Comparison of ENCODE assay signal across 16 mouse cellular contexts in genomic region chr1:131761079-131761831, GRCm38 (mm10). TPM values are rescaled to one million over a fixed set of nuclear protein-coding genes. Genes with fewer than 3 reads are reported as not detected.
DNase-seq lines count a peak whose midpoint lies in the region; ATAC-seq and TF ChIP-seq lines count a peak whose summit lies in the region.
"Had no signal": no experiment of that assay in that cellular context is flagged by ENCODE, and none has a peak within 500 bp of the region (broad histone marks: within the 10 kb centered on the region; RNA-seq: fewer than 3 reads in every experiment).

No protein-coding gene starts in this region.

- H3K4me1 ChIP-seq in intestine, embryonic 14.5 days (replicated peaks; ENCODE audit: control insufficient read depth, insufficient read depth, low read length) = no peaks in the 10 kb centered on the region
- no peaks in the 10 kb centered on the region for H3K4me1 ChIP-seq in intestine, postnatal 0 days (replicated peaks; ENCODE audit: control insufficient read depth, insufficient read depth, low read length)
- H3K4me1 ChIP-seq: intestine, embryonic 15.5 days; neural tube, embryonic 13.5 days had no signal

- H3K36me3 ChIP-seq in intestine, embryonic 14.5 days (ENCODE audit: control insufficient read depth, insufficient read depth, low read length) = no peaks in the 10 kb centered on the region
- H3K36me3 ChIP-seq in intestine, postnatal 0 days (ENCODE audit: control insufficient read depth, insufficient read depth) = no peaks in the 10 kb centered on the region
- no peaks in the 10 kb centered on the region for H3K36me3 ChIP-seq in macrophage (ENCODE audit: inconsistent target)
- H3K36me3 ChIP-seq: intestine, embryonic 15.5 days; neural tube, embryonic 13.5 days had no signal

- H3K27me3 ChIP-seq in intestine, embryonic 14.5 days (replicated peaks; ENCODE audit: control insufficient read depth, insufficient read depth, low read length) = no peaks in the 10 kb centered on the region
- H3K27me3 ChIP-seq in intestine, postnatal 0 days (replicated peaks; ENCODE audit: control insufficient read depth, insufficient read depth, low read length) = no peaks in the 10 kb centered on the region
- H3K27me3 ChIP-seq: intestine, embryonic 15.5 days; neural tube, embryonic 13.5 days had no signal

- WGBS in intestine, embryonic 14.5 days = 77% methylated on average over 13 of the region's 13 CpGs
- WGBS in intestine, postnatal 0 days = 79% methylated on average over 13 of the region's 13 CpGs
- WGBS in macrophage (ENCODE audit: missing documents) = 46% methylated on average over 13 of the region's 13 CpGs

- H3K79me2 ChIP-seq in macrophage (ENCODE audit: inconsistent target) = no peaks in the 10 kb centered on the region

- DNase-seq in intestine, embryonic 14.5 days (ENCODE audit: low spot score) = peak; percentile 40
- peak; percentile 53 for DNase-seq in A20 (ENCODE audit: low read depth, low spot score)
- DNase-seq in cerebellum, adult 9-11 months = no peak
- DNase-seq: cerebellum, adult 11 months; gastrocnemius, postnatal 25 days; right cerebral cortex, postnatal 25 days had no signal

- no peak overlapping the region for H3K27ac ChIP-seq in intestine, embryonic 14.5 days (ENCODE audit: low read depth)
- no peak overlapping the region for H3K27ac ChIP-seq in intestine, postnatal 0 days (ENCODE audit: low read depth, low read length)
- peak overlapping the region; percentile 32; the same call in 1 of the 2 replicates for H3K27ac ChIP-seq in macrophage
- H3K27ac ChIP-seq: intestine, embryonic 15.5 days; layer of hippocampus, adult 2 months; neural tube, embryonic 13.5 days had no signal

- H3K9ac ChIP-seq in intestine, embryonic 14.5 days (ENCODE audit: low read length) = no peak overlapping the region
- H3K9ac ChIP-seq in intestine, postnatal 0 days (ENCODE audit: low read depth, low read length) = no peak overlapping the region
- H3K9ac ChIP-seq: intestine, embryonic 15.5 days; neural tube, embryonic 13.5 days had no signal

- no peak overlapping the region for H3K4me2 ChIP-seq in intestine, embryonic 14.5 days (ENCODE audit: low read length)
- no peak overlapping the region for H3K4me2 ChIP-seq in intestine, postnatal 0 days (replicated peaks; ENCODE audit: low read depth)
- H3K4me2 ChIP-seq: intestine, embryonic 15.5 days; neural tube, embryonic 13.5 days had no signal

- TF ChIP-seq CTCF in intestine, postnatal 0 days (IDR thresholded peaks at IDR 0.05; ENCODE audit: low read depth) = no peak

- no peaks in the 10 kb centered on the region for H3K9me3 ChIP-seq in intestine, embryonic 14.5 days (ENCODE audit: control insufficient read depth, low read length)
- no peaks in the 10 kb centered on the region for H3K9me3 ChIP-seq in intestine, postnatal 0 days (ENCODE audit: control insufficient read depth)
- H3K9me3 ChIP-seq: intestine, embryonic 15.5 days; neural tube, embryonic 13.5 days had no signal

- ATAC-seq in intestine, embryonic 14.5 days (replicated peaks; ENCODE audit: low FRiP score, low TSS enrichment, low read depth) = no peak
- ATAC-seq in intestine, postnatal 0 days = no peak
- ATAC-seq in common myeloid progenitor, adult 5-6 weeks (replicated peaks; ENCODE audit: low read depth, poor library complexity, severe bottlenecking) = peak; percentile 36
- ATAC-seq in megakaryocyte-erythroid progenitor cell, adult 5-6 weeks (replicated peaks; ENCODE audit: low FRiP score, low TSS enrichment, poor library complexity, severe bottlenecking) = no peak
- ATAC-seq: intestine, embryonic 15.5 days had no signal

- no peak overlapping the region for H3K4me3 ChIP-seq in intestine, embryonic 14.5 days (ENCODE audit: low read depth, low read length)
- H3K4me3 ChIP-seq in intestine, postnatal 0 days (ENCODE audit: low read depth, low read length) = no peak overlapping the region
- H3K4me3 ChIP-seq in macrophage (ENCODE audit: inconsistent target) = no peak overlapping the region
- H3K4me3 ChIP-seq: intestine, embryonic 15.5 days; layer of hippocampus, adult 2 months; neural tube, embryonic 13.5 days had no signal

RNA-seq across cellular contexts. Expression of gene Slc26a9, which starts 17.4 kb away (rescaled TPM):
- 0.51 and 0.52 TPM in 2 replicates for polyA plus RNA-seq in intestine, embryonic 14.5 days (2014; fragmentation: Nextera tagmentation; extraction: Ambion mirVana)
- 0.03 and 0.67 TPM in 2 replicates for polyA plus RNA-seq in intestine, postnatal 0 days (2015; fragmentation: Nextera tagmentation; extraction: Ambion mirVana)
- not detected in 2 replicates for total RNA-seq in common myeloid progenitor, adult 5-6 weeks (2017)
- total RNA-seq in macrophage (2018; cell fraction: chromatin; rRNA removed) = 1 to 10 TPM in 1 of 26 experiments, under 1 TPM in 5, not detected in 20; 0.16 to 1.5 (median 0.42) TPM
- under 1 TPM in 2 of 26 experiments, not detected in 24; 0.03 to 0.05 TPM for total RNA-seq in macrophage (2018; cell fraction: cytosol; rRNA removed)
- total RNA-seq in macrophage (2018; cell fraction: nucleus; rRNA removed) = under 1 TPM in 8 of 26 experiments, not detected in 18; 0.12 to 0.89 (median 0.33) TPM
- 0.05 TPM in 1 of 3 replicates, not detected in the others for polyA plus RNA-seq in macrophage (2018)
- not detected in 2 replicates for total RNA-seq in megakaryocyte-erythroid progenitor cell, adult 5-6 weeks (2014; fragmentation: Nextera tagmentation)
- not detected in 2 replicates for total RNA-seq in megakaryocyte-erythroid progenitor cell, adult 5-6 weeks (2017)
- total RNA-seq: gastrocnemius, postnatal 25 days; heart, postnatal 36 days; MEL had no signal
- polyA plus RNA-seq: limb, embryonic 11.5 days; neural tube, embryonic 13.5 days had no signal

RNA-seq across cellular contexts. Expression of gene Pm20d1, which starts 35.9 kb away (rescaled TPM):
- 0.71 and 1.4 TPM in 2 replicates for polyA plus RNA-seq in intestine, embryonic 14.5 days (2014; fragmentation: Nextera tagmentation; extraction: Ambion mirVana)
- 17.3 and 19.8 TPM in 2 replicates for polyA plus RNA-seq in intestine, postnatal 0 days (2015; fragmentation: Nextera tagmentation; extraction: Ambion mirVana)
- not detected in 2 replicates for total RNA-seq in common myeloid progenitor, adult 5-6 weeks (2017)
- total RNA-seq in macrophage (2018; cell fraction: chromatin; rRNA removed) = not detected
- under 1 TPM in 2 of 26 experiments, not detected in 24; 0.05 TPM for total RNA-seq in macrophage (2018; cell fraction: cytosol; rRNA removed)
- under 1 TPM in 1 of 26 experiments, not detected in 25; 0.10 TPM for total RNA-seq in macrophage (2018; cell fraction: nucleus; rRNA removed)
- not detected in 3 replicates for polyA plus RNA-seq in macrophage (2018)
- total RNA-seq in megakaryocyte-erythroid progenitor cell, adult 5-6 weeks (2014; fragmentation: Nextera tagmentation) = 0.20 TPM in 1 of 2 replicates, not detected in the other
- total RNA-seq in megakaryocyte-erythroid progenitor cell, adult 5-6 weeks (2017) = not detected in 2 replicates
- total RNA-seq: MEL had no signal
